16 mouse cellular contexts compared by ENCODE assay signal in genomic region chr16:93042941-93043340, GRCm38 (mm10).
DNase-seq lines count a peak whose midpoint lies in the region; ATAC-seq lines count a peak whose summit lies in the region.
"Had no signal": no experiment of that assay in that cellular context is flagged by ENCODE, and none has a peak within 500 bp of the region (broad histone marks: within the 10 kb centered on the region; RNA-seq: fewer than 3 reads in every experiment).

No protein-coding gene starts in this region.

- DNase-seq in heart, adult 18-20 months: no peak
- peak; percentile 16 for DNase-seq in retina, postnatal 1 day
- DNase-seq in retina, embryonic 14.5 days (ENCODE audit: low spot score): no peak
- DNase-seq in right cerebral cortex, postnatal 36 days (ENCODE audit: low spot score in 2 of 2): no peak
- DNase-seq: adrenal gland, postnatal 14 days; cerebellum, adult 11 months; embryo, embryonic 11 days; kidney, postnatal 10 days; lung, adult 2 months; thymus, adult 2 months had no signal

- peaks cover 8% of the 10 kb centered on the region for H3K4me1 ChIP-seq in heart, embryonic 15.5 days (replicated peaks)
- H3K4me1 ChIP-seq in intestine, embryonic 16.5 days (ENCODE audit: control insufficient read depth, insufficient read depth, low read length): 0 out of 2 replicates have a peak, but pooled peaks cover 2% of the 10 kb centered on the region
- H3K4me1 ChIP-seq: midbrain, embryonic 13.5 days; neural tube, embryonic 12.5 days had no signal

- peak overlapping the region; percentile 19; the same call in 1 of the 2 replicates for H3K4me2 ChIP-seq in heart, embryonic 15.5 days
- peak overlapping the region; percentile 26 for H3K4me2 ChIP-seq in intestine, embryonic 16.5 days (ENCODE audit: low read depth, low read length)
- H3K4me2 ChIP-seq: midbrain, embryonic 13.5 days; neural tube, embryonic 12.5 days had no signal

- no peaks in the 10 kb centered on the region for H3K36me3 ChIP-seq in heart, embryonic 15.5 days
- no peaks in the 10 kb centered on the region for H3K36me3 ChIP-seq in intestine, embryonic 16.5 days (ENCODE audit: control insufficient read depth, insufficient read depth, low read length)
- H3K36me3 ChIP-seq: midbrain, embryonic 13.5 days; neural tube, embryonic 12.5 days had no signal

- 0 out of 2 replicates have a peak, but pooled peaks have one; percentile 18 for ATAC-seq in heart, embryonic 15.5 days (replicated peaks; ENCODE audit: insufficient number of reproducible peaks, insufficient read depth, low FRiP score, low read depth)
- ATAC-seq in intestine, embryonic 16.5 days: peak; percentile 80
- no peak for ATAC-seq in inflammation-experienced regulatory T-cells, adult 6 months
- ATAC-seq: CD4-positive, CD25-positive, alpha-beta regulatory T cell, adult 4 months; midbrain, embryonic 13.5 days had no signal

- H3K27me3 ChIP-seq in heart, embryonic 15.5 days: peaks cover 24% of the 10 kb centered on the region
- no peaks in the 10 kb centered on the region for H3K27me3 ChIP-seq in intestine, embryonic 16.5 days (replicated peaks; ENCODE audit: control insufficient read depth, insufficient read depth, low read length)
- H3K27me3 ChIP-seq: midbrain, embryonic 13.5 days; neural tube, embryonic 12.5 days had no signal

- H3K4me3 ChIP-seq in heart, embryonic 15.5 days: no peak overlapping the region
- no peak overlapping the region; the same call in 1 of the 2 replicates for H3K4me3 ChIP-seq in intestine, embryonic 16.5 days (ENCODE audit: low read length)
- H3K4me3 ChIP-seq: midbrain, embryonic 13.5 days; neural tube, embryonic 12.5 days had no signal

- WGBS in heart, embryonic 15.5 days: 30% methylated on average over 6 of the region's 6 CpGs
- WGBS in intestine, embryonic 16.5 days: 39% methylated on average over 6 of the region's 6 CpGs

- no peak overlapping the region for H3K9ac ChIP-seq in heart, embryonic 15.5 days
- no peak overlapping the region for H3K9ac ChIP-seq in intestine, embryonic 16.5 days (ENCODE audit: low read depth, low read length)
- H3K9ac ChIP-seq: midbrain, embryonic 13.5 days; neural tube, embryonic 12.5 days had no signal

- no peak overlapping the region for H3K27ac ChIP-seq in heart, embryonic 15.5 days
- H3K27ac ChIP-seq in intestine, embryonic 16.5 days (ENCODE audit: low read length): no peak overlapping the region
- H3K27ac ChIP-seq: midbrain, embryonic 13.5 days; neural tube, embryonic 12.5 days had no signal

- H3K9me3 ChIP-seq in heart, embryonic 15.5 days (replicated peaks): no peaks in the 10 kb centered on the region
- no peaks in the 10 kb centered on the region for H3K9me3 ChIP-seq in intestine, embryonic 16.5 days (ENCODE audit: control insufficient read depth, low read length)
- H3K9me3 ChIP-seq: midbrain, embryonic 13.5 days; neural tube, embryonic 12.5 days had no signal
